Mouse (Mus musculus): ENCODE data around the gene Btbd35f13.
"Not testable (repeated sequence)": the region's sequence is repeated elsewhere in the genome, so short reads cannot be mapped to it uniquely, and the experiment has no call there.

Btbd35f13 gene

DNA sequence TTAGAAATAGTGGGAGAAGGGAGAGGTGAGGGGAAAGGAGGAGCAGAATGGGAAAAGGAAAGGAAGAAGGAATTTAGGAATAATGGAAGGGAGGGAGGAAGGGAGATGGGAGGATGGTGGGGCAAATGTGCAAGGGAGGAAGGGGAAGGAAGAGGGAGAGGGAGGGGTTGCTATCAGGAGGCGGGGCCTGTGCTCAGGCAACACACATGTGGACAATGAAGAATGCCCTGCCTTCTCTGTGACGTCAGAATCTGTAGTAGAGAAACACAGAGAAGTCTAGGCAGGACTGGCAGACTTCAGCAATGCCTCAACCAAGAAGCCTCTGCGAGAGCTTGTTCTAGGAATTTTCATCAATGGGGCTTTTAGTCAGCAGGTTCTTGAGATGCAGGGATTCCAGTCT is at the start of gene Btbd35f13:
Btbd35f13 (plus strand) TSS at position 301 of the 400 bp plus-strand sequence.
- not testable (repeated sequence) for DNase-seq (ENCODE audit: low read depth, low spot score)

DNA sequence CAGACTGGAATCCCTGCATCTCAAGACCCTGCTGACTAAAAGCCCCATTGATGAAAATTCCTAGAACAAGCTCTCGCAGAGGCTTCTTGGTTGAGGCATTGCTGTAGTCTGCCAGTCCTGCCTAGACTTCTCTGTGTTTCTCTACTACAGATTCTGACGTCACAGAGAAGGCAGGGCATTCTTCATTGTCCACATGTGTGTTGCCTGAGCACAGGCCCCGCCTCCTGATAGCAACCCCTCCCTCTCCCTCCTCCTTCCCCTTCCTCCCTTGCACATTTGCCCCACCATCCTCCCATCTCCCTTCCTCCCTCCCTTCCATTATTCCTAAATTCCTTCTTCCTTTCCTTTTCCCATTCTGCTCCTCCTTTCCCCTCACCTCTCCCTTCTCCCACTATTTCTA is 45.3 kb downstream of the Btbd35f13 start, which contains the start of gene Btbd35f14:
Btbd35f14 (minus strand) TSS at position 101 of the 400 bp plus-strand sequence.
- DNase-seq (ENCODE audit: low read depth, low spot score) = not testable (repeated sequence)
